Mouse (Mus musculus) heart, embryonic 11.5 days (tissue): ENCODE measurements around the gene Hnf4a. TPM values are rescaled to one million over a fixed set of nuclear protein-coding genes. Genes with fewer than 3 reads are reported as not detected.

Experiments used
- ATAC-seq: fragments of 200-750 bp; cut with Nextera tagmentation; replicated peaks from 2 replicates; pipeline ENCODE4 v1.8.0; 2017; ENCODE audit warnings: moderate library complexity; ENCODE audit not compliant: insufficient number of reproducible peaks, low FRiP score, low TSS enrichment
- H3K27ac ChIP-seq: fragments of 300-500 bp; sonication (generic); 2 replicates; pipeline ENCODE4 v1.5.1; 2014; ENCODE audit warnings: mild to moderate bottlenecking, low read depth, low read length
- H3K27me3 ChIP-seq: fragments of 300-500 bp; sonication (generic); 2 replicates; pipeline ENCODE4 v1.6.1; 2014; ENCODE audit warnings: mild to moderate bottlenecking, low read length, mixed read lengths; ENCODE audit not compliant: control insufficient read depth, insufficient read depth
- H3K36me3 ChIP-seq: fragments of 300-500 bp; sonication (generic); 2 replicates; pipeline ENCODE4 v1.6.1; 2014; ENCODE audit warnings: mild to moderate bottlenecking, low read length, moderate library complexity, mixed read lengths; ENCODE audit not compliant: control insufficient read depth, insufficient read depth
- H3K4me1 ChIP-seq: fragments of 300-500 bp; sonication (generic); 2 replicates; pipeline ENCODE4 v1.6.1; 2014; ENCODE audit warnings: low read length; ENCODE audit not compliant: control insufficient read depth, insufficient read depth
- H3K4me2 ChIP-seq: fragments of 300-500 bp; sonication (generic); 2 replicates; pipeline ENCODE4 v1.6.1; 2014; ENCODE audit warnings: mild to moderate bottlenecking, moderate library complexity
- H3K4me3 ChIP-seq: fragments of 300-500 bp; sonication (generic); 2 replicates; pipeline ENCODE4 v1.5.1; 2014; ENCODE audit warnings: low read depth, low read length
- H3K9ac ChIP-seq: fragments of 300-500 bp; sonication (generic); 2 replicates; pipeline ENCODE4 v1.6.1; 2014; ENCODE audit warnings: mild to moderate bottlenecking, low read depth, low read length, moderate library complexity
- H3K9me3 ChIP-seq: fragments of 300-500 bp; sonication (generic); replicated peaks from 2 replicates; pipeline ENCODE4 v1.6.1; 2016; ENCODE audit warnings: low read length; ENCODE audit not compliant: control insufficient read depth
- WGBS: fragments of 180-500 bp; shearing (Covaris S2); extraction: QIAGEN DNeasy Blood & Tissue Kit; methylation state at CpG from one replicate; pipeline ENCODE4 v1.1.7; 2014; ENCODE audit not compliant: insufficient replicate concordance; 5-methylcytosine and 5-hydroxymethylcytosine counted together
- polyA plus RNA-seq: library from polyadenylated mRNA; unstranded; fragments of >200 nt; fragmentation: Nextera tagmentation; extraction: Ambion mirVana; gene quantifications from 2 replicates; pipeline ENCODE4 v1.2.1, GENCODE M21; 2014

The Hnf4a gene
- polyA plus RNA-seq, 1 experiment from 2014 or later, result 0.56 TPM

GRCm38 (mm10) chr2:163586384-163587261, 80.0 kb downstream of the Hnf4a start:
- 43% methylated on average over 19 of the region's 19 CpGs for WGBS
- Histone ChIP-seq H3K27me3 (no peaks in the 10 kb centered on the region), H3K9ac (no peak overlapping the region), H3K27ac (no peak overlapping the region), H3K9me3 (no peaks in the 10 kb centered on the region), H3K4me1 (no peaks in the 10 kb centered on the region), H3K4me3 (no peak overlapping the region), H3K4me2 (no peak overlapping the region), H3K36me3 (no peaks in the 10 kb centered on the region)
- no peak for ATAC-seq

GRCm38 (mm10) chr2:163587506-163587905, 80.9 kb downstream of the Hnf4a start:
- H3K36me3 ChIP-seq, result no peaks in the 10 kb centered on the region
- ATAC-seq, result no peak
- H3K27me3 ChIP-seq, result no peaks in the 10 kb centered on the region
- no peak overlapping the region for H3K4me2 ChIP-seq
- no peak overlapping the region for H3K27ac ChIP-seq
- H3K9me3 ChIP-seq, result no peaks in the 10 kb centered on the region
- no peaks in the 10 kb centered on the region for H3K4me1 ChIP-seq
- WGBS, result 46% methylated on average over 5 of the region's 5 CpGs
- H3K4me3 ChIP-seq, result no peak overlapping the region
- no peak overlapping the region for H3K9ac ChIP-seq

- 51% methylated on average over 12 of the region's 12 CpGs for WGBS
- Histone ChIP-seq H3K9me3 (no peaks in the 10 kb centered on the region), H3K27ac (no peak overlapping the region), H3K4me2 (no peak overlapping the region), H3K4me3 (no peak overlapping the region), H3K36me3 (no peaks in the 10 kb centered on the region), H3K27me3 (no peaks in the 10 kb centered on the region), H3K4me1 (0 out of 2 replicates have a peak, but pooled peaks cover 2% of the 10 kb centered on the region), H3K9ac (no peak overlapping the region)
- no peak for ATAC-seq
Observed at GRCm38 (mm10) chr2:163590211-163590610, 83.6 kb downstream of the Hnf4a start.

DNA sequence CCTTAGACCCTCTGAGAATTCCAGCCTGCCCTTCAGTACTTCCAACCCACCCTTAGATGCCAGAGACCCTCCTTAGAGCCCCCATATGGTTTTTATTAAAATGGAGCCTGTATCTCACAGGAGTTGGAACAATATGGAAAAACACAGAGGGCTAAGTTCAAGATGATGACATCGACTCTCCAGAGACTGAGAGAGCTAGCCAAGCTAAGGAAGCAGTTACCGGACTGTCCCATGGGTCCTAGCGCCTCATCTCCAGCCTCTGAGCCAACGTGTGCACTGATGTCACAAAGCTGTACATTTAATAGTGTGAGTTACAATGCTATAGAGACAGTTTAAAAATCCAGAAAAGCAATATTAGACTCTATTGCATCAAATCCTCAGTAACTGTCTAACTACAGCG, 84.4 kb downstream of the Hnf4a start:
- H3K9me3 ChIP-seq, result no peaks in the 10 kb centered on the region
- H3K4me2 ChIP-seq, result no peak overlapping the region
- ATAC-seq, result no peak
- H3K9ac ChIP-seq, result no peak overlapping the region
- no peaks in the 10 kb centered on the region for H3K36me3 ChIP-seq
- H3K4me3 ChIP-seq, result no peak overlapping the region
- H3K27ac ChIP-seq, result no peak overlapping the region
- no peaks in the 10 kb centered on the region for H3K27me3 ChIP-seq
- 72% methylated on average over 5 of the region's 5 CpGs for WGBS
- 0 out of 2 replicates have a peak, but pooled peaks cover 2% of the 10 kb centered on the region for H3K4me1 ChIP-seq

- H3K4me1 ChIP-seq, result peaks cover 6% of the 10 kb centered on the region; the same call in 1 of the 2 replicates
- no peak for ATAC-seq
- H3K4me2 ChIP-seq, result no peak overlapping the region
- no peak overlapping the region for H3K9ac ChIP-seq
- 83% methylated on average over 1 of the region's 1 CpGs for WGBS
- no peak overlapping the region for H3K27ac ChIP-seq
- H3K36me3 ChIP-seq, result no peaks in the 10 kb centered on the region
- no peaks in the 10 kb centered on the region for H3K27me3 ChIP-seq
- no peak overlapping the region for H3K4me3 ChIP-seq
- no peaks in the 10 kb centered on the region for H3K9me3 ChIP-seq
Observed at GRCm38 (mm10) chr2:163592084-163592483, 85.5 kb downstream of the Hnf4a start.

GRCm38 (mm10) chr2:163593636-163594282, 87.2 kb downstream of the Hnf4a start:
- Histone ChIP-seq H3K27ac (no peak overlapping the region), H3K4me2 (no peak overlapping the region), H3K4me3 (no peak overlapping the region), H3K9me3 (no peaks in the 10 kb centered on the region), H3K9ac (no peak overlapping the region), H3K27me3 (no peaks in the 10 kb centered on the region), H3K4me1 (peaks cover 6% of the 10 kb centered on the region; the same call in 1 of the 2 replicates), H3K36me3 (no peaks in the 10 kb centered on the region)
- ATAC-seq, result no peak
- WGBS, result 81% methylated on average over 10 of the region's 10 CpGs

DNA sequence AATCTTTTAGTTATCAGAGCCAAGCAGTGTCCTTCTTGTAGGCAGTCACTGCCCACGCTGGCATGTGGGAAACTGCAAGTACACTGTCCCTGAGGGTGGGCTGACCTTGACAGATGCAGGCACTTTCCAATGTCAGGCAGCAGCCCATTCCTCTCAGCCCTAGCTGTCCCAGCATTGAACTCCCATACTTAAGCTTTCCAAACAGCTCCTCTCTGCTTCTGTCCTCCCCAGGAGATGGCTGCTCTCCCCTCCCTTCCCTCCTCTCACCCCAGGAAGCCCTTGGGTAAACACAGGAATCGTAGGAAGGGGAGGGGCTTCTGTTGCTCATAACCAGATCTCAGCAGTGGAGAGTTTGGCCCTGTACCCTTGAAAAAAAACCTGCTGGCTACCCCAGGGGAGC, 88.5 kb downstream of the Hnf4a start:
- no peak for ATAC-seq

DNA sequence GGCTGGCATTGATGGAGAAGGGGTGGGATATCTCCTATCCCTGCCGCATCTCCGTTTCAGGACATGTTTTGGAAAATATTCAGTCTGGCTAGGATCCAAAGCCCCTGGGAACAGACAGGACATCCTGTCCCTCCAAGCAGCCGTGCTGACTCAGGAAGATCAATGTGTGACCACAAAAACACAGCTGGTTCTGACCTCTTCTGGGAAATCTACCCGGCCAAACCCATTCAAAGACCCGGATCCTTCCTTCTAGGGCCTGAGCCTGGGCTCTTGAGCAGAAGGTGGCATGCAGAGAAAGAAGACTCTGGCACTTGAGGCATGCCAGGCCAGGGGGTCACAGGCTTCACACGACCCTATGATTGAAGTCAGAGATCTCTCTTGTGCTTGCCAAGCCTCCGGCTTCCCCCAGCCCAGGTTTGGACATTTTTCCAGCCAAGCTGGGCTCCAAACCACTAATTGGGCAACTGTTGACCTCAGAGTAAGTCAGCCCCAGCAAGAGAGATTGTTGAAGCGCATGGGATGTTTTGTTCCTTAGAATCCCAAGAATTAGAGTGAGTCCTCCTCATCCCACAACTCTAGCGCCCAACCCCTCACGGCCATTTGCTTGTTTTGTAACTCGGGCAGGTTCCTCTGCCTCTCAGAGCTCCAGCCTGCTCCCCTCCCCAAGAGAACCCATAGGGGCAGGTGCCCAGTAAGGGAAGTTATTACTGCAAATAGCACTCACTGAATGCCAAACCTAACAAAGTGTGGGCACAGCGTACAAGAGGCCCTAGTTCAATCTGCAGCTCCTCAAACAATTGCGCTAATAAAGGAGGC, 89.7 kb downstream of the Hnf4a start:
- 66% methylated on average over 13 of the region's 13 CpGs for WGBS

More for the DNA sequence above, 88.5 kb downstream of the Hnf4a start:
- no peak overlapping the region for H3K9ac ChIP-seq
- WGBS, result 14% methylated on average over 2 of the region's 2 CpGs
- no peaks in the 10 kb centered on the region for H3K9me3 ChIP-seq
- H3K27ac ChIP-seq, result no peak overlapping the region
- no peaks in the 10 kb centered on the region for H3K36me3 ChIP-seq
- H3K27me3 ChIP-seq, result no peaks in the 10 kb centered on the region
- no peak overlapping the region for H3K4me2 ChIP-seq
- peaks cover 6% of the 10 kb centered on the region; the same call in 1 of the 2 replicates for H3K4me1 ChIP-seq
- no peak overlapping the region for H3K4me3 ChIP-seq

More for the DNA sequence above, 89.7 kb downstream of the Hnf4a start:
- Histone ChIP-seq H3K4me1 (peaks cover 6% of the 10 kb centered on the region; the same call in 1 of the 2 replicates), H3K9me3 (no peaks in the 10 kb centered on the region), H3K36me3 (no peaks in the 10 kb centered on the region), H3K27ac (0 out of 2 replicates have a peak overlapping the region, but pooled peaks have one; percentile 35), H3K4me2 (no peak overlapping the region), H3K4me3 (no peak overlapping the region), H3K9ac (no peak overlapping the region), H3K27me3 (no peaks in the 10 kb centered on the region)
- no peak; the same call in 1 of the 2 replicates for ATAC-seq
